Mouse (Mus musculus) megakaryocyte-erythroid progenitor cell, adult 5-6 weeks (primary cell): ENCODE results near the gene Sync. TPM values are rescaled to one million over a fixed set of nuclear protein-coding genes. Genes with fewer than 3 reads are reported as not detected.

ENCODE experiments used
- ATAC-seq: replicated peaks from 2 replicates; pipeline ENCODE4 v1.8.0; 2016; ENCODE audit warnings: mild to moderate bottlenecking, inconsistent platforms; ENCODE audit not compliant: severe bottlenecking, poor library complexity, low FRiP score, low TSS enrichment
- total RNA-seq, 2 experiments: library from RNA; stranded (forward) in 1 of 2; stranded (reverse) in 1 of 2; fragments of 200-1000, 215-1000 nt in 1 of 2; fragments of >200 nt in 1 of 2; fragmentation: Nextera tagmentation in 1 of 2; gene quantifications; 2 replicates each; pipeline ENCODE4 v1.2.3; 2014 to 2017

Gene Sync
- total RNA-seq, 2 experiments from 2014 or later: not detected

DNA sequence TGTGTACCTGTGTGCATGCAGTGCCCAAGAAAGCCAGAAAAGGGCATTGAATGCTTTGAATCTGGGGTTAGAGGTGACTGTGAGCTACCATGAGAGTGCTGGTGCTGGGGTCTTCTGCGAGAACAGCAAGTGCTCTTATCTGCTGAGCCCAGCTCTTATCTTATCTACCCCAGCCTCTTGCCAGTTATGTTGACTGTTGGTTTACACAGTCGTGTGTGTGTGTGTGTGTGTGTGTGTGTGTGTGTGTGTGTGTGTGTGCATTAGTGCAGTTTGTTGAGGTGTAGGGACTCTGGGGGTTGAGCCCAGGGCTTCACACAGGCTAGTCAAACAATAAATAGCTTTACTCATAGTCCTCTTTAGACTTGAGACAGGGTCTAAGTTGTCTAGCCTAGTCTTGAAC is 7.8 kb downstream of the Sync start:
- peak; percentile 46 for ATAC-seq

- ATAC-seq: no peak
Measured at GRCm38 (mm10) chr4:129296066-129296465, 8.6 kb downstream of the Sync start.

- no peak for ATAC-seq
Measured at GRCm38 (mm10) chr4:129297724-129298123, 10.3 kb downstream of the Sync start.

DNA sequence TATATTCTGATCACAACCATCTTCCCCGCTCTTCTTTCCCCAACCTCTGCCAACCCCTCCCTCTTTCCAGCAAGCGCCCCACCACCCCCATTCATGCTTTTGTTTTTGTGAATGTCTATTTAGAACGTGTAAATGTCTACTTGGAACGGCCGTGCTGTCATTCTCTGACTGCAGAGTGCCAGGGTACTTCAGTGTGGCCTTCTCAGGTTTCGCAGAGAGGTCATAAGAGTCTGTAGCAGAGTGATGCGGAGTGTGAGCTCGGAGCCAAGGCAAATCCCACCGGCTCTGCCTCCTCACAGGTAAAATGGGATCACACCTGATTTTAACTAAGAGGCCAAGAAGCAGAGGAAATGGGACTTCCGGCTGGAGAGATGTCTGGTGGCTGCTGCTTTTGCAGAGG is 11.7 kb downstream of the Sync start:
- ATAC-seq: no peak

DNA sequence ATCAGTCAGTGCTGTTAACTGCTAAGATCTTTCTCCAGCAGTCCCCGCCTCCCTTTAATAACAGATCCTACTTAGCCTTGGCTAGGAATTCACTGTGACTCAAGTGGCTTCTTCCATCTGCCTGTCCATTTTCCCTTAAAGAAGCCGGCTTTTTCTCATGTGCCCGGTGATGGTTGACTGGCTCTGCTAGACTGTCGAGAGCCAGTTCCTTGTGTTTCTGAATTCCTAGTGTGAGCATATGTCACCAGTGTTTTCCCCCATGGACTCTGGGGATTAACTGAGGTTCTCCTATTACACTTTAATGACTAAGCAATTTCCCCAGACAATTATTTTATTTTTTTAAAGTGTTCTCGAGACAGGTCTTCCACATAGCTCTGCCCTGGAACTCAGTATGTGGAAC is 16.0 kb downstream of the Sync start:
- ATAC-seq: no peak

- ATAC-seq: no peak
Measured at GRCm38 (mm10) chr4:129303816-129304215, 16.4 kb downstream of the Sync start.

DNA sequence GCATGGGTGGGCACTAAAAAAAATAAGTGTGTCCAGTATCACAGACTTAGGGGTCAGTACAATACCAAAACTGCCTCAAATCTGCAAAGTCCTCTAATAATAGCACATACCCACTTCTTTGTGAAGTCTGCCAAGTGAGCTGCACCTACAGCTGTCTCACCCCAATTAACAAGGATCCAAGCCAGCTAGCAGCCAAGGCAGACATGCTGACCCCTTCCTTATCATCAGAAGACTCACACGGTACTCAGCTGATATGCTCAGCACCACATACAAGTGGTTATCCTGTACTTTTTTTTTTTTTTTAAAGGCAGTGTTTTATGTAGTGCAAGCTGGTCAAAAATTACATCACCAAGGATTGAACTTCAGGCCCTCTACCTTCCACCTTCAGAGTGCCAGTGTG is 16.9 kb downstream of the Sync start:
- peak; percentile 97 for ATAC-seq

GRCm38 (mm10) chr4:129307936-129308335 is 20.5 kb downstream of the Sync start:
- ATAC-seq: no peak

- no peak for ATAC-seq
Measured at GRCm38 (mm10) chr4:129313886-129314285, 26.5 kb downstream of the Sync start.

- ATAC-seq: no peak
Measured at GRCm38 (mm10) chr4:129320876-129321275, 33.5 kb downstream of the Sync start.

DNA sequence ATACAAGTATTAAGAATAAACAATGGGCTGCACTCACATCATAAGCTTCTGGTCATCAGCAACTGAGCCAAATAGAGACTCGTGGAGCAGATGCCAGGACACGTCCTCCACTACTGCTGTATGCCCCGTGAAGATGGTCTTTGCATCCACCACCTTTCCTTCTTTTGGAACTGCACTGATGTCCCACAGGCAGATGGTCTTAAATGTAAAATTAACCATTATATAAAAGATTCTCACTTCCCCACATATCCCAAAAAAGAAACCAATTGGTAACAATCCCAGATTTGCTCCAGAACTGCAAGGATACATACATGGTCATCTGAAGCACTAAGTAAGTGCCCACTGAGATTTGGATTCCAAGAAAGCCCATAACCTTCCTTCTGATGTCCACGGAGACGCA is 34.6 kb downstream of the Sync start:
- no peak for ATAC-seq

GRCm38 (mm10) chr4:129323491-129323890 is 36.1 kb downstream of the Sync start:
- ATAC-seq: no peak

DNA sequence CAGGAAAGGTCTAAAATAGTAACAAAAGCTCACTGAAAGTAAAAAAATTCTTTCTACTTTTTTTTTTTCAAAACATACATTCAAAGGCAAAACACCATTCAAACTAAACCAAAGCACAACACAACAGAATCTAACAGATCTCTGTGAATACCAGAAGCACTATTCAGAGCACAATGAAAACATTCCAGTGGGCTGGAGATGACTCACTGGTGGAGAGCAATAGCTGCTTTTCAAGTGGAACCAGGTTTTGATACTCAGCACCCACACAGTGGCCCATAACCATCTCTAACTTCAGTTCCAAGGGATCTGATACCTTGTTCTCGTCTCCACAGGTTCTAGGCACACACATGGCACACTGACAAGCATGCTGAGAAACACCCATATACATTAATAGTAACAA is 37.3 kb downstream of the Sync start:
- ATAC-seq: no peak

GRCm38 (mm10) chr4:129326191-129326590 is 38.8 kb downstream of the Sync start:
- no peak for ATAC-seq

- no peak for ATAC-seq
Measured at GRCm38 (mm10) chr4:129332846-129333245, 45.4 kb downstream of the Sync start.

GRCm38 (mm10) chr4:129334677-129335215 is 47.3 kb downstream of the Sync start:
- ATAC-seq: peak; percentile 18

- peak; percentile 87 for ATAC-seq
Measured at GRCm38 (mm10) chr4:129335216-129336074, 48.0 kb downstream of the Sync start, which contains the start of the genes Rbbp4 and Zbtb8os. Rbbp4 (minus strand) TSS chr4:129335370. Zbtb8os (plus strand) TSS chr4:129335695.

DNA sequence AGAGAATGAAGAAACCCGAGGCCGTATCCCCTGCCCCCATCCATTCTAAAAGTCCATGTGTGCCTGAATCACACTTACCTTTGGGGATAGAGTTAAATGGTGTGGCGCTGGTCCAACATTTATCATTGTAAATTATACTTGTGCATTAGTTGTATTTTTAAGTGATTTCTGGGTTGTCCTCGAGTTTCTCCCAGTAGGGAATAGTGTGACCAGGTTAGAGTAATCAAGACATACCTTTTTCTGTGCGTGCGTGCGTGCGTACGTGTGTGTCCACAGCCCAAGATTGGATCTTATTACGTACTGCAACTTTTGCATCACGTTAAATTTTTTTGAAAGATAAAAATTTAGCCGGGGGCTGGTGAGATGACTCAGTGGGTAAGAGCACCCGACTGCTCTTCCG is 48.9 kb downstream of the Sync start:
- no peak for ATAC-seq

DNA sequence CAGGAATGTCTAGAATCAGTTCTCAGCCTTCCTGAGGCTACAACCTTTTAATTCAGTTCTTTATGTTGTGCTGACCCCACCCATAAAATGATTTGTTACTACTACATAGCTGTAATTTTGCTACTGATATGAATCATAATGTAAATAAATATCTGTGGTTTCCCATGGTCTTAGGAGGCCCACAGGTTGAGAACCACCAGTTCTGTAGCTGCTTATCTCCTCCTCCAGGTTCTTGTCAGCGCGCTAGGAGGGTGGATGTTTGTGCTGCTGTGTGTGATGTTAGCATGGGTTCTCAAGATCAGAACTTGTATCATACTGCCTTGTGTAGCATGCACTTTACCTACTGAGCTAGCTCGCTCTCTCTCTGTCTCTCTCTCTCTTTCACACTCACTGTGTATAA is 52.3 kb downstream of the Sync start:
- ATAC-seq: peak; percentile 58

DNA sequence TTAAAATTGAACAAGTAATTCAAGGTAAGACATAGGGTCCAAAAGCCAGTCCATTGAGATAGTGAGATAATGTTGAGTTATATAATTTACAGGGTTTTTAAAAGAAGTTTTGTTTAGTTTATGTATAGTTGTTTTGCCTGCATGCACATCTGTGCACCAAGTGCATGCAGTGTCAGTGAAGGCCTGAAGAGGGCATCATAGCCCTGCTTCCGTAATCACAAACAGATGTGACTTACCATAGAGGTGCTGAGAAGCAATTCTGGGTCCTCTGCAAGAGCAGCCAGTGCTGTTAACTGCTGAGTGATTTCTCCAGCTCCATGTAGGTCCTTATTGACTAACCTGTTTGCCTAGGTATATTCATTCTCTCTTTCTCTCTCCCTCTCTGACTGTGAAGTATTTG is 54.5 kb downstream of the Sync start:
- no peak for ATAC-seq

DNA sequence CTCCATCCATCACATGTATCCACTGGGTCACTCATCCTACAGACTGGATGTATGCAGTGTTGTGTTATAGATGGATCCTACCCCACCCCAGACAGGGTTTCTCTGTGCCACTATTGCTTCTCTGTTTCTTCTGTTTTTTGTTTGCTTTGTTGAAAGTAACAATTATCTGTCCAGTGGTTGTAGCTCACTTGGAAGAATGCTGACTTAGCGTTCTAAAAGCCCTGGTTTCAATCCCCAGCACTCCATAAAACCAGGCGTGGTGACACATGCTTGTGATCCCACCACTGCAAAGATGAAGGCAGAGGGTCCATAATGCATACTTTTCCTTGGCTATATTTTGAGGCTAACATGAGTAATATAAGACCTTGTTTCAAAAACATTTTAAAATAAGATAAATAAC is 55.3 kb downstream of the Sync start:
- ATAC-seq: no peak
